8 mouse cellular contexts compared by ENCODE assay signal in genomic region chr9:103595190-103595837, GRCm38 (mm10).
A peak's percentile ranks its signal among the peaks of the same experiment; 100 is the strongest.
DNase-seq lines count a peak whose midpoint lies in the region; ATAC-seq and TF ChIP-seq lines count a peak whose summit lies in the region.

No protein-coding gene starts in this region.

- no peak for TF ChIP-seq POLR2A in heart, adult 2 months (IDR thresholded peaks at IDR 0.05; ENCODE audit: insufficient read depth, low read depth, low read length)

- no peaks in the 10 kb centered on the region for H3K27me3 ChIP-seq in intestine, embryonic 14.5 days (replicated peaks; ENCODE audit: control insufficient read depth, insufficient read depth, low read length)
- no peaks in the 10 kb centered on the region for H3K27me3 ChIP-seq in intestine, postnatal 0 days (replicated peaks; ENCODE audit: control insufficient read depth, insufficient read depth, low read length)
- no peaks in the 10 kb centered on the region for H3K27me3 ChIP-seq in forebrain, embryonic 12.5 days
- no peaks in the 10 kb centered on the region for H3K27me3 ChIP-seq in intestine, embryonic 15.5 days (replicated peaks)
- H3K27me3 ChIP-seq in heart, adult 2 months (ENCODE audit: control insufficient read depth, insufficient read depth, low read length) = no peaks in the 10 kb centered on the region

- no peaks in the 10 kb centered on the region for H3K36me3 ChIP-seq in intestine, embryonic 14.5 days (ENCODE audit: control insufficient read depth, insufficient read depth, low read length)
- H3K36me3 ChIP-seq in intestine, postnatal 0 days (ENCODE audit: control insufficient read depth, insufficient read depth) = no peaks in the 10 kb centered on the region
- no peaks in the 10 kb centered on the region for H3K36me3 ChIP-seq in forebrain, embryonic 12.5 days (replicated peaks)
- no peaks in the 10 kb centered on the region for H3K36me3 ChIP-seq in intestine, embryonic 15.5 days
- no peaks in the 10 kb centered on the region for H3K36me3 ChIP-seq in heart, adult 2 months (ENCODE audit: control insufficient read depth, insufficient read depth, low read length)

- no peak for TF ChIP-seq EP300 in heart, adult 2 months (IDR thresholded peaks at IDR 0.05; ENCODE audit: insufficient read depth, low read depth, low read length)

- H3K9ac ChIP-seq in intestine, embryonic 14.5 days (ENCODE audit: low read length) = no peak overlapping the region
- no peak overlapping the region for H3K9ac ChIP-seq in intestine, postnatal 0 days (ENCODE audit: low read depth, low read length)
- H3K9ac ChIP-seq in forebrain, embryonic 12.5 days = no peak overlapping the region
- H3K9ac ChIP-seq in intestine, embryonic 15.5 days = no peak overlapping the region
- H3K9ac ChIP-seq in heart, adult 2 months (ENCODE audit: low read depth, low read length) = no peak overlapping the region

- WGBS in intestine, embryonic 14.5 days = 61% methylated on average over 6 of the region's 6 CpGs
- WGBS in intestine, postnatal 0 days = 63% methylated on average over 6 of the region's 6 CpGs
- 30% methylated on average over 6 of the region's 6 CpGs for WGBS in forebrain, embryonic 12.5 days
- WGBS in intestine, embryonic 15.5 days = 56% methylated on average over 6 of the region's 6 CpGs
- 58% methylated on average over 6 of the region's 6 CpGs for WGBS in heart, adult 2 months

- intact Hi-C loops in heart, adult 2 months (cut with DNase I) = no loop called here

- 0 out of 2 replicates have a peak, but pooled peaks cover 4% of the 10 kb centered on the region for H3K9me3 ChIP-seq in intestine, embryonic 14.5 days (ENCODE audit: control insufficient read depth, low read length)
- no peaks in the 10 kb centered on the region for H3K9me3 ChIP-seq in intestine, postnatal 0 days (ENCODE audit: control insufficient read depth)
- no peaks in the 10 kb centered on the region for H3K9me3 ChIP-seq in forebrain, embryonic 12.5 days
- H3K9me3 ChIP-seq in intestine, embryonic 15.5 days = no peaks in the 10 kb centered on the region

- no peak overlapping the region for H3K4me2 ChIP-seq in intestine, embryonic 14.5 days (ENCODE audit: low read length)
- H3K4me2 ChIP-seq in intestine, postnatal 0 days (replicated peaks; ENCODE audit: low read depth) = no peak overlapping the region
- no peak overlapping the region for H3K4me2 ChIP-seq in forebrain, embryonic 12.5 days
- no peak overlapping the region for H3K4me2 ChIP-seq in intestine, embryonic 15.5 days (replicated peaks)

- DNase-seq in intestine, embryonic 14.5 days (ENCODE audit: low spot score) = peak; percentile 60
- peak; percentile 61 for DNase-seq in layer of hippocampus, adult 9-10 months (ENCODE audit: low spot score)
- DNase-seq in neural tube, embryonic 10.5 days (ENCODE audit: extremely low spot score, low spot score) = peak; percentile 87
- DNase-seq in heart, adult 11 months = no peak
- no peak for DNase-seq in heart, adult 2 months

- H3K79me2 ChIP-seq in heart, adult 2 months (replicated peaks; ENCODE audit: control insufficient read depth, insufficient read depth, low read length) = no peaks in the 10 kb centered on the region

- H3K4me1 ChIP-seq in intestine, embryonic 14.5 days (replicated peaks; ENCODE audit: control insufficient read depth, insufficient read depth, low read length) = no peaks in the 10 kb centered on the region
- no peaks in the 10 kb centered on the region for H3K4me1 ChIP-seq in intestine, postnatal 0 days (replicated peaks; ENCODE audit: control insufficient read depth, insufficient read depth, low read length)
- peaks cover 25% of the 10 kb centered on the region for H3K4me1 ChIP-seq in forebrain, embryonic 12.5 days
- no peaks in the 10 kb centered on the region for H3K4me1 ChIP-seq in intestine, embryonic 15.5 days (replicated peaks)
- H3K4me1 ChIP-seq in heart, adult 2 months (ENCODE audit: control insufficient read depth, insufficient read depth, low read length) = no peaks in the 10 kb centered on the region

- H3K4me3 ChIP-seq in intestine, embryonic 14.5 days (ENCODE audit: low read depth, low read length) = no peak overlapping the region
- no peak overlapping the region for H3K4me3 ChIP-seq in intestine, postnatal 0 days (ENCODE audit: low read depth, low read length)
- no peak overlapping the region for H3K4me3 ChIP-seq in forebrain, embryonic 12.5 days (replicated peaks)
- H3K4me3 ChIP-seq in intestine, embryonic 15.5 days (replicated peaks) = no peak overlapping the region
- H3K4me3 ChIP-seq in heart, adult 2 months = no peak overlapping the region

- no peak for TF ChIP-seq CTCF in intestine, postnatal 0 days (IDR thresholded peaks at IDR 0.05; ENCODE audit: low read depth)
- no peak for TF ChIP-seq CTCF in heart, adult 2 months (IDR thresholded peaks at IDR 0.05)

- H3K27ac ChIP-seq in intestine, embryonic 14.5 days (ENCODE audit: low read depth) = no peak overlapping the region
- no peak overlapping the region for H3K27ac ChIP-seq in intestine, postnatal 0 days (ENCODE audit: low read depth, low read length)
- 0 out of 2 replicates have a peak overlapping the region, but pooled peaks have one; percentile 19 for H3K27ac ChIP-seq in forebrain, embryonic 12.5 days
- no peak overlapping the region for H3K27ac ChIP-seq in intestine, embryonic 15.5 days
- no peak overlapping the region for H3K27ac ChIP-seq in heart, adult 2 months

- no peak for ATAC-seq in intestine, embryonic 14.5 days (replicated peaks; ENCODE audit: low FRiP score, low TSS enrichment, low read depth)
- no peak for ATAC-seq in intestine, postnatal 0 days
- peak; percentile 90 for ATAC-seq in forebrain, embryonic 12.5 days (ENCODE audit: low FRiP score)
- no peak for ATAC-seq in intestine, embryonic 15.5 days

Comparison
In these comparisons a context has a peak if more than half of its experiments do, and no peak if none do; other contexts are left out.
1. DNase-seq: peak in intestine, embryonic 14.5 days (single experiment), layer of hippocampus, adult 9-10 months (single experiment) and neural tube, embryonic 10.5 days (single experiment); none in heart, adult 11 months (single experiment) and heart, adult 2 months (0 of 2).